Mouse (Mus musculus) thymus, adult 2 months (tissue): ENCODE results near the gene Muc5b.

Experiments used
- CTCF ChIP-seq: fragments of 200-500 bp; IDR thresholded peaks from 2 replicates; pipeline ENCODE4 v1.5.1; 2012; ENCODE audit warnings: mild to moderate bottlenecking, control low read depth, low read length, moderate library complexity, borderline replicate concordance; ENCODE audit not compliant: control insufficient read depth, poor library complexity, insufficient read depth; ENCODE audit errors: extremely low read depth
- POLR2A ChIP-seq: fragments of 200-500 bp; IDR thresholded peaks from 2 replicates; pipeline ENCODE4 v1.6.1; 2012; ENCODE audit warnings: mild to moderate bottlenecking, low read length, control low read depth, moderate library complexity; ENCODE audit not compliant: control insufficient read depth, poor library complexity, insufficient read depth; ENCODE audit errors: extremely low read depth

GRCm38 (mm10) chr7:141824398-141824797, 14.5 kb upstream of the Muc5b start:
- TF ChIP-seq POLR2A (no peak), CTCF (no peak)
